Mouse (Mus musculus) embryonic facial prominence, embryonic 14.5 days (tissue): ENCODE measurements at regions not wholly inside any gene's neighbourhood (a gene's known extent, or its start where the extent isn't known, plus 50 kb on each side); places are given as distances from the start of the nearest gene placed in this dataset.

Experiments used
- ATAC-seq: fragments of 200-750 bp; cut with Nextera tagmentation; 2 replicates; pipeline ENCODE4 v1.8.0; 2017; ENCODE audit warnings: low read depth, moderate number of reproducible peaks, moderate TSS enrichment
- DNase-seq: peaks from one replicate; pipeline ENCODE4 v3.0.0-alpha.2; 2015; ENCODE audit warnings: low spot score
- H3K27ac ChIP-seq: fragments of 300-500 bp; sonication (generic); replicated peaks from 2 replicates; pipeline ENCODE4 v1.5.1; 2014; ENCODE audit warnings: low read depth, mild to moderate bottlenecking, low read length, moderate library complexity
- H3K27me3 ChIP-seq: fragments of 300-500 bp; sonication (generic); replicated peaks from 2 replicates; pipeline ENCODE4 v1.6.1; 2014; ENCODE audit warnings: low read length; ENCODE audit not compliant: control insufficient read depth, insufficient read depth
- H3K36me3 ChIP-seq: fragments of 300-500 bp; sonication (generic); 2 replicates; pipeline ENCODE4 v1.6.1; 2014; ENCODE audit warnings: low read length, mixed read lengths; ENCODE audit not compliant: control insufficient read depth, insufficient read depth
- H3K4me1 ChIP-seq: fragments of 300-500 bp; sonication (generic); 2 replicates; pipeline ENCODE4 v1.6.1; 2014; ENCODE audit warnings: antibody characterized with exemption, low read length; ENCODE audit not compliant: control insufficient read depth, insufficient read depth
- H3K4me2 ChIP-seq: fragments of 300-500 bp; sonication (generic); 2 replicates; pipeline ENCODE4 v1.6.1; 2014; ENCODE audit warnings: low read depth, mild to moderate bottlenecking, low read length, moderate library complexity, mixed read lengths
- H3K4me3 ChIP-seq: fragments of 300-500 bp; sonication (generic); 2 replicates; pipeline ENCODE4 v1.5.1; 2014; ENCODE audit warnings: low read depth, mild to moderate bottlenecking, low read length
- H3K9ac ChIP-seq: fragments of 300-500 bp; sonication (generic); 2 replicates; pipeline ENCODE4 v1.6.1; 2014; ENCODE audit warnings: low read depth, mild to moderate bottlenecking, low read length, moderate library complexity, mixed read lengths
- H3K9me3 ChIP-seq: fragments of 300-500 bp; sonication (generic); 2 replicates; pipeline ENCODE4 v1.6.1; 2016; ENCODE audit warnings: low read length; ENCODE audit not compliant: control insufficient read depth
- WGBS: fragments of 180-500 bp; shearing (Covaris S2); extraction: QIAGEN DNeasy Blood & Tissue Kit; methylation state at CpG from one replicate; pipeline ENCODE4 v1.1.7; 2014; 5-methylcytosine and 5-hydroxymethylcytosine counted together

DNA sequence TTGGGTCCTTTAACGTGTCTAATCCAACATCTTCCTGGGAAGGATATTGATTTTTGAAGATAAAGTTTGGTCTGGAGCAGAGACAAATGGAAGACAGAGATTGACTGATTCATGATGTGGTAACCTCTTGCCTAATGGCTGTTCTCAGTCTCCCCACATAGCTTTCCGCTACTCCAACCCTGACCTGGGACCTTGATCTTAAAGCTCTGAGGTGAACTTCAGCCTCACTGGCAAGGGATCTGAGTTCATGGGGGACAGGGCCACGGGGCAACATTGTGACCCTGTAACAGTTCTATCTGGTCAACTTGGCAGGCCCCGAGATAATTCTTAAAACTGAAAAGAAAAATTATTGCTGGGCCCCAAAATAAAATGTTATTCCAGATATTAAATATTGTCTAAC, 107.5 kb upstream of the Rad23b start:
- H3K36me3 ChIP-seq = no peaks in the 10 kb centered on the region
- no peaks in the 10 kb centered on the region for H3K27me3 ChIP-seq
- no peak overlapping the region for H3K4me2 ChIP-seq
- ATAC-seq (no peak), DNase-seq (no peak)
- WGBS = 81% methylated on average over 4 of the region's 4 CpGs
- no peak overlapping the region for H3K9ac ChIP-seq
- no peaks in the 10 kb centered on the region for H3K4me1 ChIP-seq
- no peak overlapping the region for H3K27ac ChIP-seq
- no peaks in the 10 kb centered on the region for H3K9me3 ChIP-seq
- no peak overlapping the region for H3K4me3 ChIP-seq

GRCm38 (mm10) chr4:55243091-55244058, 106.5 kb upstream of the Rad23b start:
- WGBS = 69% methylated on average over 14 of the region's 14 CpGs
- Histone ChIP-seq H3K4me2 (no peak overlapping the region), H3K9ac (no peak overlapping the region), H3K9me3 (no peaks in the 10 kb centered on the region), H3K4me3 (no peak overlapping the region), H3K4me1 (no peaks in the 10 kb centered on the region), H3K27me3 (no peaks in the 10 kb centered on the region), H3K36me3 (no peaks in the 10 kb centered on the region), H3K27ac (no peak overlapping the region)
- DNase-seq (no peak), ATAC-seq (no peak)

- no peak overlapping the region for H3K4me3 ChIP-seq
- no peak overlapping the region for H3K27ac ChIP-seq
- no peak overlapping the region for H3K9ac ChIP-seq
- ATAC-seq (no peak), DNase-seq (no peak)
- H3K4me2 ChIP-seq = no peak overlapping the region
- no peaks in the 10 kb centered on the region for H3K36me3 ChIP-seq
- H3K4me1 ChIP-seq = no peaks in the 10 kb centered on the region
- H3K27me3 ChIP-seq = no peaks in the 10 kb centered on the region
- WGBS = 83% methylated on average over 10 of the region's 10 CpGs
- H3K9me3 ChIP-seq = no peaks in the 10 kb centered on the region
These were observed 104.1 kb upstream of the Rad23b start for GRCm38 (mm10) chr4:55245789-55246188.

GRCm38 (mm10) chr4:55250334-55250733, 99.5 kb upstream of the Rad23b start:
- H3K9me3 ChIP-seq = no peaks in the 10 kb centered on the region
- no peak overlapping the region for H3K27ac ChIP-seq
- H3K27me3 ChIP-seq = no peaks in the 10 kb centered on the region
- ATAC-seq (no peak), DNase-seq (no peak)
- 28% methylated on average over 3 of the region's 3 CpGs for WGBS
- no peak overlapping the region for H3K9ac ChIP-seq
- no peak overlapping the region for H3K4me2 ChIP-seq
- no peak overlapping the region for H3K4me3 ChIP-seq
- no peaks in the 10 kb centered on the region for H3K4me1 ChIP-seq
- no peaks in the 10 kb centered on the region for H3K36me3 ChIP-seq

GRCm38 (mm10) chr4:55251546-55251945, 98.3 kb upstream of the Rad23b start:
- DNase-seq (no peak), ATAC-seq (no peak)
- Histone ChIP-seq H3K4me3 (no peak overlapping the region), H3K9ac (no peak overlapping the region), H3K27me3 (no peaks in the 10 kb centered on the region), H3K36me3 (no peaks in the 10 kb centered on the region), H3K9me3 (no peaks in the 10 kb centered on the region), H3K27ac (no peak overlapping the region), H3K4me2 (no peak overlapping the region), H3K4me1 (no peaks in the 10 kb centered on the region)
- WGBS = 79% methylated on average over 5 of the region's 5 CpGs

GRCm38 (mm10) chr4:55253769-55254168, 96.1 kb upstream of the Rad23b start:
- H3K27me3 ChIP-seq = no peaks in the 10 kb centered on the region
- DNase-seq = no peak
- no peak overlapping the region for H3K27ac ChIP-seq
- no peak overlapping the region for H3K4me3 ChIP-seq
- ATAC-seq = no peak
- H3K4me1 ChIP-seq = no peaks in the 10 kb centered on the region
- no peak overlapping the region for H3K9ac ChIP-seq
- WGBS = 63% methylated on average over 8 of the region's 8 CpGs
- H3K36me3 ChIP-seq = no peaks in the 10 kb centered on the region
- H3K4me2 ChIP-seq = no peak overlapping the region
- H3K9me3 ChIP-seq = no peaks in the 10 kb centered on the region

DNA sequence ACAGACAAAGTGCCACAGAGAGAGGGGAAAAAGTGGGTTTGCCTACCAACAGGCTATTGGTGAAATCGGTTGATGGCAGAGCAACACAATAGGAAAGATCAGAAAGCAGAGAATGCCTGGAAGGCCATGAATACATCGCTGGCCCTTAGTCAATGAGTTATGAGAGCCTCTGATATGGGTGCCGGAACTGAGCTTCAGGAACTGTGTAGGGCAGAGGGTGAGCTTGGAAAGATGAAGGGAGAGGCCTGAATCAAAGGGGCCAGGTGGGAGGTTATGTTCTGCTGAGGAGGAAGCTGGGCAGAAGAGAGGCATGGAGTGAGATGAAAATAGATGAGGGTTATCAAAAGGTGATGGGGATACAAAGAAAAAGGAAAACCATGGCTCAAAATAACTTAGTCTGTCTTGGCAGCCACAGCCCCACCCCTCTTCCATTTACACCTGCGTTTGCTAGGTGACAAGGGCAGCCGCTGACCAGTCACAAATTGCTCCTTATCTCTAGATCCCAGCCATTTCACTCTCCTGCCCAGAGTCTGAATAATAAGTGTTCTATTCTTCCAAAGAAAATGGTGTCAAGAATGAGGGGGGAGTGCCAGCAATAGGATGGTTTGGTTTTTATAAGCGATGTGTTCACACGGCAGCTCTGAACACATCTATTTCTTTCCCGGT, 77.7 kb upstream of the Rad23b start:
- WGBS = 87% methylated on average over 8 of the region's 8 CpGs

DNA sequence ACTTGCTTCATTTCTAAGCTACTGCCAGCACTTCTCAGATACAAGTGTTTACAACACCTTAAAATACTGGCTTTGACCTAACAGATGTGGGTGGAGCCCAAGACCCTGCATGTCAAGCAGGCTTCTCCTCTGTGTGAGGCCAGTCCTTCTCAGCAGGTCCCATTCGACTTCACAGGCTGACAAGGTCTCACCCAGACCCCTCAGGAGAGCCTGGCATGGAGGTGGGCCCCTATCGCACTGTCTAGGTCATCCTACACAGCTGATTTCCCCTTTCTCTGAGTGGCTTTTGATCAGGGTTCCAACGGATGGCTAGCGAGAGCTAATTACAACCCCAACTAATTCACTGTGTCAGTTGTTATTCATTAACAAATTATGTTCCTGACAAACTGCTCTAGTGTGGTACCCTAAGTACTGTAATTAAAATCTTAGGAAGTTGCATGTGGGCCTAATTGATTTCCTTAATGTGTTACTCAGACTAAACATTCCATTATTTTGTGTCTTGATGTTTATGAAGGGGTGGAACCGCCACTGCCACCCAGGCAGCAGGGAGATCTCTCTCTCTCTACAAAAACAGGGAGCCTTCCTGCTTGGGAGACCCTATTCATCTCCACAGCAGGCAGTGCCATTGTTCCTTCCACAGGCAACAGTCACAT, 73.4 kb upstream of the Rad23b start:
- Histone ChIP-seq H3K9me3 (no peaks in the 10 kb centered on the region), H3K4me1 (no peaks in the 10 kb centered on the region), H3K27me3 (no peaks in the 10 kb centered on the region), H3K4me2 (no peak overlapping the region), H3K36me3 (no peaks in the 10 kb centered on the region), H3K9ac (no peak overlapping the region), H3K27ac (no peak overlapping the region), H3K4me3 (no peak overlapping the region)
- WGBS = 29% methylated on average over 5 of the region's 5 CpGs
- DNase-seq (no peak), ATAC-seq (peak; percentile 50; the same call in 1 of the 2 replicates)

More for the DNA sequence above, 77.7 kb upstream of the Rad23b start:
- no peak overlapping the region for H3K4me2 ChIP-seq
- H3K4me3 ChIP-seq = no peak overlapping the region
- H3K27ac ChIP-seq = no peak overlapping the region
- no peak for ATAC-seq
- no peaks in the 10 kb centered on the region for H3K9me3 ChIP-seq
- DNase-seq = no peak
- no peaks in the 10 kb centered on the region for H3K4me1 ChIP-seq
- no peaks in the 10 kb centered on the region for H3K27me3 ChIP-seq
- no peak overlapping the region for H3K9ac ChIP-seq
- H3K36me3 ChIP-seq = no peaks in the 10 kb centered on the region
